Mouse (Mus musculus): ENCODE results near the gene Lamtor5. TPM values are rescaled to one million over a fixed set of nuclear protein-coding genes. Genes with fewer than 3 reads are reported as not detected.

Lamtor5 gene
- polyA plus RNA-seq, 1 experiment from 2014 or later: 99.8 TPM

DNA sequence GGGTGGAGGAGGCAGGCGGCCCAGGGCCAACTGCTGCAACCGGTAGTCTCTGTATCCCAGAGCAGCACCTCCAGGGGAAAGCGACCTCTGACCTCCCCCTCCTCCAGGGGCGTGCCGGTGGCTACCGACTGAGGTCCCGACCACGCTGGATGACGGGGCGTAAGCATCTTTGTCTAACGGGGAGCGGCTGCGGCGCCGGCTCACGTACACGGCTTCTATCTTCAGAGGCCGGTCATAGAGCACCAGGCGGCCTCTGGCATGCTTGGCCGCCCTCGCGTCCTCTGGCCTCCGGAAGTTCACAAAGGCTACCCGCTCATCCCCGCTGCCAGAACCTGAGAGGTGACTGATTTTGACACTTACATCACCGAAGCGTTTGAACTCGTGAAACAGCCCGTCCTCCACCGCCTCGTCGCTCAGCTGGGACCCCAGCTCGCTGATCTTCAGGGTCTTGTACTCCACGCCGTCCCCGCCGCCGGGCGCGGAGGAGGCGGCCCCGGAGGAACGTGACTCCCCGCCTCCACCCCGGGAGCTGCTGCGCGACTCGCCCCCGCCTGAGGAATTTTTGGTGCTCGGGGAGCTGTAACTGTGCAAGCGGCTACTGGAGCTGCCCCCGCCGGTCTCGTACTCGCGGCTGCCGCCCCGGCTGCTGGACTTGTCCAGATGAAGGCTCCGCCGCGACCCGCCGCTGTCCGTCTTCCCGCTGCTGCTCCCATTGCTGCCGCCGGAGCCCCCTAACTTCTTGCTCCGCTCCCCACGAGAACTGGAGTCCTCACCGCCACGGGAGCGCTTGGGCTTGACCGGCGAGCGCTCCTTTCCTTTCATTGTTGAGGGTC lies 53.7 kb downstream of the Lamtor5 start:
- Histone ChIP-seq H3K36me3 (replicated peaks; ENCODE audit: insufficient read depth, low read length) (peaks cover 31% of the 10 kb centered on the region), H3K27me3 (ENCODE audit: insufficient read depth, low read length) (no peaks in the 10 kb centered on the region), H3K4me1 (ENCODE audit: insufficient read depth) (peaks cover 22% of the 10 kb centered on the region), H3K9ac (replicated peaks) (peak overlapping the region; percentile 91), H3K4me2 (ENCODE audit: low read depth, low read length) (peak overlapping the region; percentile 93), H3K27ac (ENCODE audit: low read depth) (peak overlapping the region; percentile 92), H3K4me3 (ENCODE audit: low read depth, low read length) (peak overlapping the region; percentile 90), H3K9me3 (ENCODE audit: low read length) (no peaks in the 10 kb centered on the region)
- 1% methylated on average over 72 of the region's 75 CpGs for whole genome bisulfite sequencing (ENCODE audit: insufficient replicate concordance)
- ATAC-seq: no peak
- TF ChIP-seq EP300 (IDR thresholded peaks at IDR 0.05; ENCODE audit: low read depth) (no peak), CTCF (IDR thresholded peaks at IDR 0.05; ENCODE audit: low read depth) (no peak)
- DNase-seq: peak; percentile 72

DNA sequence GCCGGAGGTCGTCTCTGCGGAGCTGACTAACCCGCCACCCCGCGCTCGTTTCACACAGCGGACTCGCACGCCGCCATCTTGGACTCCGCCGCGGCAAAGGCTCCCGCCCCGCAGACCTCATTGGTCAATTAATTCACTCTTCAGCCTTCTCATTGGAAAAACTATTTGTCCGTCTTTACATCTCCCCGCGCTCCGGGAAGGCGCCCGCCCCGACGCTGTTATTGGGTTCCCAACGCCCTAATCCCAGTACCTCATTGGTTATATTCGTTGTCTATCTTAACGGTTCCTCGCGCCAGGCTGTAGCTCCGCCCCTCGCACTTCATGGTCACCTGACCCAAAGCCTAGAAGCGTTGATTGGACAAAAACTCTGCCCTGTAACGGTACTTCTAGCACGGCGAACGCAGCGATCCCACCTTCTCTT lies 54.3 kb downstream of the Lamtor5 start:
- Histone ChIP-seq H3K4me3 (ENCODE audit: low read depth, low read length) (peak overlapping the region; percentile 90), H3K4me2 (ENCODE audit: low read depth, low read length) (peak overlapping the region; percentile 93), H3K9ac (replicated peaks) (peak overlapping the region; percentile 91), H3K4me1 (ENCODE audit: insufficient read depth) (peaks cover 22% of the 10 kb centered on the region), H3K27me3 (ENCODE audit: insufficient read depth, low read length) (no peaks in the 10 kb centered on the region), H3K27ac (ENCODE audit: low read depth) (peak overlapping the region; percentile 93), H3K36me3 (replicated peaks; ENCODE audit: insufficient read depth, low read length) (peaks cover 27% of the 10 kb centered on the region), H3K9me3 (ENCODE audit: low read length) (no peaks in the 10 kb centered on the region)
- peak; percentile 95 for DNase-seq
- WGBS (ENCODE audit: insufficient replicate concordance): under 1% methylated on average over 37 of the region's 37 CpGs
- peak; percentile 88 for ATAC-seq
- TF ChIP-seq CTCF (IDR thresholded peaks at IDR 0.05; ENCODE audit: low read depth): no peak
- TF ChIP-seq EP300 (IDR thresholded peaks at IDR 0.05; ENCODE audit: low read depth): peak; percentile 58; the same call in 1 of the 2 replicates

Other genes starting within 250 kb of the Lamtor5 start
- 1.2 TPM in 2 replicates for gene Kcna3, start 242.7 kb upstream of the Lamtor5 start, polyA plus RNA-seq (2015; fragmentation: Nextera tagmentation; extraction: Ambion mirVana)
- 0.07 and 0.11 TPM in 2 replicates for gene Kcna2, start 177.7 kb upstream of the Lamtor5 start, polyA plus RNA-seq (2015; fragmentation: Nextera tagmentation; extraction: Ambion mirVana)
- not detected in 2 replicates for gene Kcna10, start 95.8 kb upstream of the Lamtor5 start, polyA plus RNA-seq (2015; fragmentation: Nextera tagmentation; extraction: Ambion mirVana)
- 3.9 and 4.2 TPM in 2 replicates for gene Cym, start 57.1 kb upstream of the Lamtor5 start, polyA plus RNA-seq (2015; fragmentation: Nextera tagmentation; extraction: Ambion mirVana)
- gene A630076J17Rik, start 48.2 kb upstream of the Lamtor5 start, polyA plus RNA-seq (2015; fragmentation: Nextera tagmentation; extraction: Ambion mirVana): 0.24 and 0.26 TPM in 2 replicates
- gene Prok1, start 39.2 kb upstream of the Lamtor5 start, polyA plus RNA-seq (2015; fragmentation: Nextera tagmentation; extraction: Ambion mirVana): 9.8 and 10.5 TPM in 2 replicates
- 0.14 and 0.27 TPM in 2 replicates for gene Slc16a4, start 12.4 kb downstream of the Lamtor5 start, polyA plus RNA-seq (2015; fragmentation: Nextera tagmentation; extraction: Ambion mirVana)
- 6.5 and 6.7 TPM in 2 replicates for gene Rbm15, start 54.8 kb downstream of the Lamtor5 start, polyA plus RNA-seq (2015; fragmentation: Nextera tagmentation; extraction: Ambion mirVana)
- not detected in 2 replicates for gene Kcnc4, start 180.7 kb downstream of the Lamtor5 start, polyA plus RNA-seq (2015; fragmentation: Nextera tagmentation; extraction: Ambion mirVana)
- 0.02 and 0.08 TPM in 2 replicates for gene Slc6a17, start 239.2 kb downstream of the Lamtor5 start, polyA plus RNA-seq (2015; fragmentation: Nextera tagmentation; extraction: Ambion mirVana)

Measured in liver, postnatal 0 days (tissue).